Mouse (Mus musculus) lung, postnatal 14 days (tissue): ENCODE data around the gene Agbl4.
A peak's percentile ranks its signal among the peaks of the same experiment; 100 is the strongest.

Experiments used
- DNase-seq: peaks from one replicate; pipeline ENCODE4 v3.0.0; 2021

Gene Agbl4

GRCm38 (mm10) chr4:111594655-111595295 is 1197.3 kb downstream of the Agbl4 start:
- DNase-seq = no peak

- DNase-seq = peak; percentile 15
Measured at GRCm38 (mm10) chr4:111597249-111597661, 1199.8 kb downstream of the Agbl4 start.

- peak; percentile 5 for DNase-seq
Measured at GRCm38 (mm10) chr4:111597986-111598385, 1200.5 kb downstream of the Agbl4 start.

- DNase-seq = no peak
Measured at GRCm38 (mm10) chr4:111603194-111603593, 1205.7 kb downstream of the Agbl4 start.

- no peak for DNase-seq
Measured at GRCm38 (mm10) chr4:111607826-111608500, 1210.5 kb downstream of the Agbl4 start.

GRCm38 (mm10) chr4:111621865-111622264 is 1224.4 kb downstream of the Agbl4 start:
- no peak for DNase-seq

- peak; percentile 54 for DNase-seq
Measured at GRCm38 (mm10) chr4:111624914-111625313, 1227.5 kb downstream of the Agbl4 start.

GRCm38 (mm10) chr4:111626118-111626830 is 1228.8 kb downstream of the Agbl4 start:
- DNase-seq = peak; percentile 77

GRCm38 (mm10) chr4:111632615-111633014 is 1235.2 kb downstream of the Agbl4 start:
- DNase-seq = no peak

GRCm38 (mm10) chr4:111635538-111636124 is 1238.2 kb downstream of the Agbl4 start:
- DNase-seq = no peak

GRCm38 (mm10) chr4:111638948-111639708 is 1241.7 kb downstream of the Agbl4 start:
- DNase-seq = no peak

- DNase-seq = no peak
Measured at GRCm38 (mm10) chr4:111645117-111645830, 1247.8 kb downstream of the Agbl4 start.

GRCm38 (mm10) chr4:111645831-111646166 is 1248.3 kb downstream of the Agbl4 start:
- peak; percentile 20 for DNase-seq

GRCm38 (mm10) chr4:111653451-111653850 is 1256.0 kb downstream of the Agbl4 start:
- no peak for DNase-seq

GRCm38 (mm10) chr4:111663730-111664129 is 1266.3 kb downstream of the Agbl4 start:
- DNase-seq = peak; percentile 8

GRCm38 (mm10) chr4:111664146-111664545 is 1266.7 kb downstream of the Agbl4 start:
- DNase-seq = peak; percentile 64

GRCm38 (mm10) chr4:111666713-111667112 is 1269.3 kb downstream of the Agbl4 start:
- DNase-seq = no peak

- no peak for DNase-seq
Measured at GRCm38 (mm10) chr4:111669369-111669768, 1271.9 kb downstream of the Agbl4 start.

GRCm38 (mm10) chr4:111670566-111671421 is 1273.3 kb downstream of the Agbl4 start:
- peak; percentile 2 for DNase-seq

GRCm38 (mm10) chr4:111671440-111671839 is 1274.0 kb downstream of the Agbl4 start:
- no peak for DNase-seq

- peak; percentile 10 for DNase-seq
Measured at GRCm38 (mm10) chr4:111673904-111674303, 1276.4 kb downstream of the Agbl4 start.
